Mouse (Mus musculus) ovary, postnatal 10 days (tissue): Measurements from ENCODE around the gene Gm21954.

Experiments used
- DNase-seq: peaks from one replicate; pipeline ENCODE4 v3.0.0; 2022; ENCODE audit warnings: low spot score

The Gm21954 gene

GRCm38 (mm10) chr3:55472110-55472509, at the start of gene Gm21954:
TSS of gene Gm21954 (minus strand) at chr3:55472210.
- no peak for DNase-seq

- no peak for DNase-seq
Observed at GRCm38 (mm10) chr3:55521776-55522175, 49.8 kb upstream of the Gm21954 start.

- no peak for DNase-seq
Observed at GRCm38 (mm10) chr3:55520240-55521180, 48.5 kb upstream of the Gm21954 start.

GRCm38 (mm10) chr3:55517454-55518014, 45.5 kb upstream of the Gm21954 start:
- no peak for DNase-seq

- DNase-seq = no peak
Observed at GRCm38 (mm10) chr3:55515966-55516365, 44.0 kb upstream of the Gm21954 start.

- DNase-seq = no peak
Observed at GRCm38 (mm10) chr3:55511658-55512057, 39.6 kb upstream of the Gm21954 start.

GRCm38 (mm10) chr3:55510198-55510597, 38.2 kb upstream of the Gm21954 start:
- DNase-seq = no peak

GRCm38 (mm10) chr3:55499298-55499697, 27.3 kb upstream of the Gm21954 start:
- DNase-seq = no peak

GRCm38 (mm10) chr3:55496462-55496941, 24.5 kb upstream of the Gm21954 start:
- no peak for DNase-seq

- DNase-seq = no peak
Observed at GRCm38 (mm10) chr3:55495866-55496265, 23.9 kb upstream of the Gm21954 start.

- no peak for DNase-seq
Observed at GRCm38 (mm10) chr3:55495231-55495630, 23.2 kb upstream of the Gm21954 start.

- no peak for DNase-seq
Observed at GRCm38 (mm10) chr3:55494348-55494747, 22.3 kb upstream of the Gm21954 start.

GRCm38 (mm10) chr3:55492021-55492420, 20.0 kb upstream of the Gm21954 start:
- no peak for DNase-seq

GRCm38 (mm10) chr3:55489231-55489990, 17.4 kb upstream of the Gm21954 start:
- DNase-seq = no peak

- no peak for DNase-seq
Observed at GRCm38 (mm10) chr3:55483328-55483727, 11.3 kb upstream of the Gm21954 start.

- no peak for DNase-seq
Observed at GRCm38 (mm10) chr3:55481140-55481539, 9.1 kb upstream of the Gm21954 start.

GRCm38 (mm10) chr3:55479306-55479705, 7.3 kb upstream of the Gm21954 start:
- DNase-seq = no peak

GRCm38 (mm10) chr3:55476694-55477093, 4.7 kb upstream of the Gm21954 start:
- no peak for DNase-seq

GRCm38 (mm10) chr3:55473146-55473545, 1.1 kb upstream of the Gm21954 start:
- no peak for DNase-seq

GRCm38 (mm10) chr3:55466348-55466747, 5.7 kb downstream of the Gm21954 start:
- DNase-seq = no peak

GRCm38 (mm10) chr3:55465785-55466184, 6.2 kb downstream of the Gm21954 start:
- no peak for DNase-seq

- no peak for DNase-seq
Observed at GRCm38 (mm10) chr3:55464226-55464625, 7.8 kb downstream of the Gm21954 start.
